Mouse (Mus musculus): ENCODE data around the gene Ptger4.
"Not testable (repeated sequence)": the region's sequence is repeated elsewhere in the genome, so short reads cannot be mapped to it uniquely, and the experiment has no call there.

The Ptger4 gene

DNA sequence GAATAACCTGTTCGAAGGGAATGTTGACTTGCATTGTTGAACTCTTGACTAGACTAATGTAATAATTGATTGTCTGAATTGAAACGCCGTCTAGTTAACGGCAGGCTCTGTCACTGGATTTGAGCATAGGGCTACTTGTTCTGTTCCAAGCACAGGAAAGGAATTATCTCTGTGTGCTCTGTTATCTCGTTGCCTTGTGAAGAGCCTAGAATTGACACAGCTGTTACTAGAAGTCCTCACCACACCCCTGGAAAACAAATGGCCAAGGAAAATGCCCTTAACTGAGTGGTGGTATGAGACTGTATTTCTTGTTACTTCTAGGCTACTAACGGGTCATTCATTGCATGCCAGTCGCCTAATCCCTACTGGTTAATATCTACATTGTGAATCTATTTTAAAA, 5.9 kb downstream of the Ptger4 start:
- no peak for DNase-seq (ENCODE audit: low spot score in 2 of 2)

DNA sequence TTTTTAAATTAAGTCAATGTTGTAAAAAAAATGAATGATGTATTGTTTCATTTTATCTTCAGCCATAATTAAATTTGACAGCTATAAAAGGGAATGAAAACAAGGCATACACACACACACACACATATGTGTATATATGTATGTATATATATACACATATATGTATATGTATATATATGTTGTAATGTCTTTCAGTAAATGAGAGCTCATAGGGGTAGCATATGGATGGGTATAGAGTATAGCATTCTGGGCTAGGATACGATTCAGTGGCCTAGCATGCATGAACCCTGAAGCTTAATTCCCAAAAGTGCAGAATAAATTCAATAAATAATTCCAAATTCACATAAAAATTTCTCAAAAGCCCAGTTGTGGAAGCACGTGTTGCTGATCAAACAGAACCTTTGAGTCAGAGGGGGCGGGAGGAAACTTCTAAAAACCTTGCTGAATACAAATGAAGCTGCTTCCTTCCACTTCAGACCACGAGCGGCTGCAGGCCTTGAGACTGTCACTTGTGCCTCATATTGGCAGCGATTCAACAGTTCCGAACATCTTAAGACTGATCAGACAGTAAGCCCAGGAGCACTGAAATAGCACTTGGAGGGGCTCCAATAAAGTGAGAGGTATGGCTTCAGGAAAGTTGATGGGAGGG, 6.9 kb downstream of the Ptger4 start:
- no peak for DNase-seq (ENCODE audit: low spot score in 2 of 2)

DNA sequence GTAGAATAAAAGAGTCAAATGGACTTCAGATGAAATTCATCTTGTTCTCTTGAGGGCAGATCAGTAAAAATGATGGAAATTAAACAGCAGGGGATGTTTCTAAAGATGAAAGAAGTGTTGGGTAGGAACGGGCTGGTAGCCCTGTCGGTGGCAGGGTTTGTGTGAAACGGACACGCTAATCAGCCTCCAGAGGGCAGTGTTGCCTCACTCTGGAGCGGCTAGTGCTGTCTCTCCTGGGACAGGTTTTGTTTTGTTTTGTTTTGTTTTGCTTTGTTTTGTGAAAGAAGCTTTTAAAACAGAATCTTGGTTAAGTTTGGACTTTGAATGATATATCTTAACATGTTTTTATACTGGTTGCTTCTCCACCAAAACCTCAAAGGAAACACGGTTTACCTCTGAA, 7.4 kb downstream of the Ptger4 start:
- DNase-seq (ENCODE audit: low spot score in 2 of 2): peak; percentile 42 to 52

DNA sequence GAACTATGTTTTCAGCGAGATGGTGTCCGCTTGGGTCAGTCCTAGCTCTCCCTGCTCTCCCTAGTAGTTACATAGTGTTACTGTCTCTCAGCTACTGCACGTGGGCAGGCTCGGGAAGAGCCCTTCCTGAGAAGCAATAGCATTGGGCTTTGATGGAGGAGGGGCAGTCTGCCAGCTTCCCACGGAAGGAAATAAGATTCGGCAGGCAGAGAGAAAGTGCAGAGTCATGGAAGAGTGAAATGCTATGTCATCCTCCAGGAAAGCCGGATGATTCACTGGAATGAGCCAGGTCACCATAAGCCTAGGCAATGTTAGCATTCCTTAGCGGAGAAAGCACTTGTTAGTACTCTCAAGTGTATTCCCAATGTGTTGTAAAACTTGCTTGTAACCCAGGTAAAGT, 8.5 kb downstream of the Ptger4 start:
- peak; percentile 34 to 47 for DNase-seq (ENCODE audit: low spot score in 2 of 2)

DNA sequence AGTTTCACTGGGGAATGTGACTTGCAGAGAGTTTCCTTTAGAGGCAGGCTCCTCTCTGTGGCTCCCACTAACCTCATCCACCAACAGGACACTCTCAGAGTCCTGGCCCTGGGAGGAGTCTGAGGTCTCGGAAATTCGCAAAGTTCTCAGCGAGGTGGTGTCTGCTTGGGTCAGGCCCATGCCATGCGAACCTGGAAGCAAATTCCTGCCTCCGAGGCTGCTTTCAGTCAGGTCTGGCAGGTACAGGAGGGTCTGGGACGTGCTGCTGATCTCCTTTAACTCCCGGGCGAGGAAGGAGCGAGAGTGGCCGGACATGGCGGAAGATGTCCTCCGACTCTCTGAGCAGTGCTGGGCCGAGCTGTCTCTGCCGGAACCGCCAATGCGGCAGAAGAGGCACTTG, 9.3 kb downstream of the Ptger4 start:
- DNase-seq (ENCODE audit: low spot score in 2 of 2): no peak

DNA sequence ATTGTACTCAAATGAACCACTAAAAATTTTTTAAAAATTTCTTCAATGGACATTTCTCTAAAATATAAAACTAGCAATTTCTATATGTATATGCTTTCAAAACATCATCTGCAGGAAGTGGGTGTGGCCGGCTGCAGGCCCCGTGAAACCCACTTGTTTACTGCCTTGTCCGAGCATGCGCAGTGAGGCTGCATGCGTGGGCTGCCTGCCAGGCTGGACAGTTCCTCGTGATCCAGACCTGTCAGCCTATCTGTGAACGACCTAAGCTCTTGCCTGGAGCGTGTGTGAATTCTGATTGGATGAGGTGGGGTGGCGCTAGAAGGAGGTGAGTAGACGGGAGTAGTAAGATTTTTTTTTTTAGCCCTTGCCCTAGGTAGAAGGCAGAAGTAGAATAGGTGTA, 13.2 kb downstream of the Ptger4 start:
- DNase-seq (ENCODE audit: low spot score in 2 of 2): not testable (repeated sequence)

DNA sequence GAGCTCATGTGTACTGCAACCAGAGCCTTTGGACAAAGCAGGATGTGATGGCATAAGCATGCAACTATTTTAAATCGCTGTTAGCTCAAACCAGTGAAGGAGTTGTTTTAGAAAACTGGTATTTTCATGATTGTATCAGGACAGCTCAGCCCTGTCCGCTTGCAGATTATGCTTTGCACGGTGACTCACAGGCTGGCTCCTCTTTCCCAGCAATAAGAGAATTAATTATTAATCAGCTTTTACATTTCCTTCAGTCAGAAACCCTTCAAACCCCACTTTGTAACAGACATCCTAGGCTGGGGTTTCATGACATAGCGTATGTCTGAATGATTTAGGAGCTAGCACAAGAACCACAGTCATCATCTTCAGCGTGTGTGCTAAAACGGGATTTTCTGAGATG, 23.5 kb downstream of the Ptger4 start:
- DNase-seq (ENCODE audit: low spot score in 2 of 2): no peak

DNA sequence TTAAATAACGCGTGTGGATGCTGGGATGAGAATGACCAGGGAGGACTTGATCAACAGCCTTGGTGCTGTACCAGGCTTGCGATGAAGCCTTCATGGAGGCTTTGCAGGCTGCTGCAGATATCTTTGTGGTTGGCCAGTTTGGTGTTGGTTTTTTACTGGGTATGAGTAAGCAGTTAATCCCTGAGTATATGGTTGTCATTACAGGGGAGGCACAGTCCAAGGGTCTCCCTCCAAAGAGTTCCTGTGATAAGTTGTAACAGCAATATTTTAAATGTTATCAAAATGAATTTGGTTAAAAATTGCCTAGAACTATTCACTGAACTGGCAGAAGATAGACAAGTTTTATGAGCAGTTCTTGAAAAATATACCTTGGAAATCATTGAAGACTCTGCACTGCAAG, 34.9 kb downstream of the Ptger4 start:
- DNase-seq (ENCODE audit: low spot score in 2 of 2): no peak

DNA sequence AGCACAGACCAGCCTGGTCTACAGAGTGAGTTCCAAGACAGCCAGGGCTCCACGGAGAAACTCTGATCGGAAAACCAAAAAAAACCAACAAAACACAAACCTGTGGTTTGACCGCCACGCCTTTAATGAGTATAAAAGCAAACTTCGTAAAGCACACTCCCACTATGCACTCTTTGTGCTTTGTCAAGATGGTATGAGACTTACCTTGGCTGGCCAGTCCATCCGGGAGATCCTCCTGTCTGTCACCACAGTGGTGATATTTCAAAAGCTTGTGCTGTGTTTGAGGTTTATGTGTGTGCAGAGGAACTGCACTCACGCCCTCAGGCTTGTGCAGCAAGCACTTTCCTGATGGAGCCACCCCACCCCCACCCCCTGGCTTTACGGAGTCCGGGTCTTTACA, 38.8 kb downstream of the Ptger4 start:
- DNase-seq (ENCODE audit: low spot score in 2 of 2): no peak

DNA sequence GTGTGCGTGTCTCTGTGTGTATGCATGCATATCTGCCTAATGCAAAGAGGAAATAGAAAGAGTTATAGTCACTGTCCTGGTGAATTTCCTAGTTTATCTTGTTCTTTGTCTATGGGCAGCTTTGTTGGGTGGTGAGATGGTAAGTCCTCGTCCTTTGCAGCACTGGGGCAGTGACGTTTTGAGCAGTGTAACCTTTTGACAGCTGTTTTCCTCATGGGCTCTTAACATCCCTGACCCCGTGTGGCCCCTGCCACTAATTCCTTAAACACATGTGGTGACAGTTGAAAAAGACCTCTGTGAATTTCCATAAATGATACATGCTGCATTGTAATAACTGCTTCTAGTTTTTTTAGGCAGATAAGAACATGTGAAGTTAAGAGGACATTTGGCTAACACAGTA, 47.3 kb downstream of the Ptger4 start:
- no peak for DNase-seq (ENCODE audit: low spot score in 2 of 2)

DNA sequence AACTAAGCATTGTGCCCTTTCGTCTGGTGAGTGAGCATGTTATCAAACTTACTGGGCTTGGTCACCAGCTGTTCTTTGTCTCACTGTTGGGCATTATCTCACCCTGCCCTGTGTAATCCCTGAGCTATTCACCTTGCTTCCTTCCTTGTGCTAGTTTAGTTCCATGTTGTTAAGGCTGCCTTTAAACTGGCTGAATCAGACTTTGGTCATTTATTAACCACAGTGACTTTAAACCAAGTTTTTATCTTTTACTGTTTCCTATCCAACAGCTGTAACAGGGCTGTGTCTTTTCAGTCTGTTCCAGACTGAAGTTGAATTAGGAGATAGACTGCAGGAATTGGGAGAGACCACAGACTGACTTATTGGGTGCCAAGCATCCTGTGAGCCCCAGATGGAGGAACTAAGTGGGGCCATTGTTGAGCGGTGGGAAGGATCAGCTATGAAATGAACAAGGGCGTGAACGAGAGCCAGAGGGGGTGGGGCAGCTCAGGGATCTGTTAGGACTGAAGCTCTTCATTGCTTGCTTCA, 47.9 kb downstream of the Ptger4 start:
- no peak for DNase-seq (ENCODE audit: low spot score in 2 of 2)

DNA sequence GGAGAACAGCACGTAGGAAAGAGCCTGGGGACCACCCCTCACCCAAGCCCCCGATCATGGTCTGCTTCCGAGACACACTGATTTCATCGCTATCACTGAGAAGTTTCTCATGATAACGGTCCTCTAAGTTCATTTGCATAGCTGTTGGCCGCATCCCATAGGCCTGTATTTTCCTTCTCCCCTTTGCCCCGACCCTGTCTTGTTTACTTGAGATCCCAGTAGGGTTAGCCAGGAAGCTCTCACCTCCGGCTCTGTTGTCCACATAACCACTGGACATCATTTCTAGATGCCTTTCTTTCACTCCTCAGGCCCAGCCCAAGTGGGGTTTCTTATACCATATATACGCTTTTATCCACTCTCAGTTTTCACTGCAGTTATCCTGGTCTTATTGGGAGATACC, 49.1 kb downstream of the Ptger4 start:
- DNase-seq (ENCODE audit: low spot score in 2 of 2): no peak

DNA sequence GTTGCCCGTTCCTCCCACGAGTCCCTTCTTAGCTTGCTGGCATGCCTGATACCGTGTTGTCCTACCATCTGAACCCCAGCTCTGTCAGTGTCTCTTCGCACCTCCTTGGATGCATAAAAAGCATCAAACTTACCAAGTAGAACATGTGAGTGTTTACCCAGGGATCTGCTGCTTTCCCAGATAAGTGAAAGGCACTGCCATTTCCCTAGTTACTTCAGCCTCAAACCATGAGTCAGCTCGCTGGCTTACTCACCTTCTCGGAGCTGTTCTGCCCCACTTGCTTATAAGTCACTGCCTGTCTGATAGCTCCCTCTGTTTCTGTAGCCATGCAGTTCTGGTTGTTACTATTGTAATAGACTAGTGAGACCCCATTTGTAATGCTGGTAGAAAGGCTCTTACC, 49.5 kb downstream of the Ptger4 start:
- no peak for DNase-seq (ENCODE audit: low spot score in 2 of 2)

DNA sequence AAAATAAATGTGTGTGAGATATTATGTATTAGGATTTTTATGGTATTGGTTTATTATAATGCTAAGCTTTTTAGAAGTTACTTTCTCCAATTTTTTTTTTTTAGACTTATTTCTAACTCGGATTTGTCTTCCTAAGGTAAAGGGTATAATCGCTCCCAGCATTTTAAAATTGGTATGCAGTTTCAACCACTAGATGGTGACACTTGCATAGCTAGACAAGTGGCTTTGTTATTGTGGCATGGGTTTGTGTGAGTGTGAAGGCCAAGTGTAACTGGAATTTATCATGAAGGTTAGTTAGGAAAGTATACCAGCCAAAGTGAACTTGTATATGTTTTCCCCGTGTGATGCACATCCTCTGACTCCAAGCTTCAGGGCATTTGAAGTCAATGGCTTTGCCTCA, 50.2 kb downstream of the Ptger4 start:
- no peak for DNase-seq (ENCODE audit: low spot score in 2 of 2)

DNA sequence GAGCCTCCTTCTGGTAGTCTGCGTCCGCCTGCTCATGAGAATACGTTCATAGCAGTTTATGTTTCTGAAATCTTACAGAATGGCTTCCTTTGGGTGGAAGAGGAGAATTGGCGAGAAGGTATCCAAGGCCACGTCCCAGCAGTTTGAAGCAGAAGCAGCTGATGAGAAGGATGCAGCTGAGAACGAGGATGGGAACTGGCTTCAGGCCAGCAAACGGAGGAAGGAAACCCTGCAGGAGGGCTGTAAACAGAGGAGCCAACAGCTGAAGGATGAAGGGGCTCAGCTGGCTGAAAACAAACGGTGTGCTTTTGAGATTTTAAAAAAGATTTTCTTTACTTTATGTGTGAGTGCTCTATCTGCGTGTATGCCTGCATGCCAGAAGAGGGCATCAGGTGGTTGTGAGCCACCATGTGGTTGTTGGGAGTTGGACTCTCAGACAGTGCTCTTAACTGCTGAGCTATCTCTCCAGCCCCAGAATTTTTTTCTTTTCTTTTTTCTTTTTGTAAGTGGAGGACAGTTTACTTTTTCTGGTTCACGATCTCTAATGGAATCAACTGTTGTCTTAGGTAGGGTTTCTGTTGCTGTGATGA, 54.4 kb downstream of the Ptger4 start:
- no peak for DNase-seq (ENCODE audit: low spot score in 2 of 2)

DNA sequence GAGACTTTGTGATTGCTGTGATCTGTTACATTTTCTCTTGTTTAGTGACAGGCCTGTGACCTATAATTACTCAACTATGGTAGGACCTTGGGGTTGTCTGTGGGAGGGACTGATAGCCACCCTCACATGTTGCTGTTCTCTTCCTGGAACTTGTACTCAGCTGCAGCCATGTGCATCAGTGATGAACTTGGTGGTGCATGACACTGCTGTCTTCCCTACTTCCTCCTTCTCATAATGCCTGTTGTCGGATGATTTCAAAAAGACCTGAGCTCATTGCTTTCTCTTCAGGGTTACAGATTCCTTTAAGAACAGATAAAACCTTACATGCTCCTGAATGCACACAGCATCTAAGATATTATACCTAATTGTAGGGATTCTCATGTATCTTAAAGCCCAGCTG, 56.0 kb downstream of the Ptger4 start:
- DNase-seq (ENCODE audit: low spot score in 2 of 2): no peak

DNA sequence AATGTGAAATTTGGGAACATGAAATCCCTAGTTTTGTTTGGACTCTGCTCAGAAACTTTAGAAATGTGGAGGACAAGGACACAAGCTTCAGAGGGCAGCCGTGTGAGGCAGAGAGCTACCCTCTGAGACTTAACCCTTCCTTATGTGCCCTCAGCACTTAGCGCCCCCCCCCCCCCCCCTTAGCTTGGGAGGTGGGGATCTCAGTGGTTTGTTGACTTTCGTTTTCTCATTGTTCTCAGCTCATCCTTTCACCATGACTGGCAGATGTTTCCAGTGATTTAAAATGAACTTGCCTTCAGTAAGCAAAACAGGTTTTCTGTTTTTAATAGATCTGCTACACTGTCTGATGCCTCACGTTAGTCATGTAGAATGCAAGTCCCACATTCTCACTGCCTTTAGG, 56.9 kb downstream of the Ptger4 start:
- no peak for DNase-seq (ENCODE audit: low spot score in 2 of 2)

DNA sequence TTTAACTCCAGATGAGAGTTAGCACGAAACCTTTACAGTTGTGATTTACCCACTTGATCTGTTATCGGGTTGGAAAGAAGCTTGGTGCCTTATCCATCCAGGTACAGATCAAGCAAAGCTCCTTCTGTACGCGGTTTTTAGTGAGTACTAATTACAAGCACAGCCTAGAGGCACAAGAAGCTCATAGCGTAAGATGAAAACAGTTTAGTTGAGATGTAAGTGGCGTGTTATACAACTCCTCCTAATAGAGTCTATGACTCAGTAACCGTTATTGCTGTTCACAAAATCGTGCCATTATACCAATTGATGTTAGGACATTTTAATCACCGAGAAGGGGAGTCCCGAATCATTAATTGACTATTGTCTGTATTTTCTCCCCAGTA, 57.7 kb downstream of the Ptger4 start:
- DNase-seq (ENCODE audit: low spot score in 2 of 2): no peak

DNA sequence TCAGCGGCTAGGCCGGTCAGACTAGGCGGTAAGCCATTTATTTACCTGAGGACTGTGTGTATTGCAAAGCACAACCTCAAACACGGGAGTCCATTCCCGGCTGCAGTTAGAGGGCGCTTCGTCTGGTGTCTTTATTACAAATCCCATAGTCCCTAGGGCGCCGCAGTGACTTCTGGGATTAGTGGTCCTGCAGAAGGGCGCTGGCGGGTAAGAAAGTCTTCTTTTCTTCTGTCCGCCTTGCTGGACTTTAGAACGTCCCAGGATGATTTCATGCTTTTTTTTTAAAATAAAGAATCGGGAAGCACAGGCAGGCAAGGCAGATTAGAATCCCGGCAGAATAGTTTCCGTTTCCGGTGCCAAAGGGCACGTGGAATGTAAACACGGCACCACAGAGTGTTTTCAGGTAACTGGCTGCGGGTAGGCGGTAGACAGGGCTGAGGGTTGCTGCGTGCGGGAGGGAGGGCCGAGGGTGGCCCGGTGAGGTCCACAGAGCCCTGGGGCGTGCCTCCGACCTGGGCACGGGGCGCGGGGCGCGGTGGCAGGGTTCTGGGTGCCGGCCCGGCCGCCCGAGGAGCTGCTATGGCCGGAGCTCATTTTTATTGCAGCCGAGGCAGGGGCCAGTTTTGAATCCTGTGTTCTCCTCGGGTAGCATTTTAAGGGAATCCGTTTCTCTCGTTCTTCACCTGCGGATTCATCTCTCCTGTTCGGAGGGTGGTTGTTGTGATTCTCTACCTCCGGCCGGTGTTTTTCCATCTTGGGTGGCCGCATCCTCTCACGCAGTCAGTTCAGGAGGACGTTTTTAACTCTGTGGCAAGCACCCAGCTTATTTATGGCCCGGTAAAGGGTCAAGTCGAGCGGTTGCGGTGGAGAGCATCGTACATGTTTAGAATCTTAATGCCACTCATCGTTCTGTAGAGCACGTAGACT, 58.4 kb downstream of the Ptger4 start, which contains the start of gene Ttc33:
Gene Ttc33, plus strand, starts transcription at position 160 of the 927 bp plus-strand sequence.
- DNase-seq (ENCODE audit: low spot score in 2 of 2): peak; percentile 69 to 79

DNA sequence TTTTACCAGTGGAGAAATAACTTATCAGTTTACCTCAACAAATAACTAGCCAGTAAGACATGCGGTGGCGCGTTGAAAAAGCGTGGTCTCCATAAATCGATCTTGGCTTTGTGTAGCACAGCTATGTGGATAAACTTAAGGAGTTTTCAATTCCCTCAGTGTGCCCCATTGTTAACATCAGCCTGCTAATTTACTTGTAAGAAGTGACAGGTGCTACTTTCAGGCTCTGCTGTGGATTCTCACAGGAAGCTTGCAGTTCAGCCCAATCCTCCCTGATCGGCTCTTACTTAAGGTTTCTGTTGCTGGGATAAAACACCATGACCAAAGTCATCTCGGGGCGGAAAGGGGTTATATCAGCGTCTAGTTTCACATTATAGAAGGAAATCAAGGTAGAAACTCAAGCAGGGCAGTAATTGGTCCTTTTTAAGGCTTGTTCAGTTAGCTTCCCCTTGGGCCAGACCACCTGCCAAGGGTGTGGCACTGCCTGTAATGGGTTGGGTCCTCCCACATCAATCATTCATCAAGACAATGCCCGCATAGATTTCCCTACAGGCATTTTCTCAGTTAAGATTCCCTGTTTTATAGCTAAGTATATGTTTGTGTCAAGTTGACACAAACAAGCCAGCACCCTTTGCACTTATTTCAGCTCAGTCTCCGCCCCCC, 59.2 kb downstream of the Ptger4 start:
- no peak for DNase-seq (ENCODE audit: low spot score in 2 of 2)

DNA sequence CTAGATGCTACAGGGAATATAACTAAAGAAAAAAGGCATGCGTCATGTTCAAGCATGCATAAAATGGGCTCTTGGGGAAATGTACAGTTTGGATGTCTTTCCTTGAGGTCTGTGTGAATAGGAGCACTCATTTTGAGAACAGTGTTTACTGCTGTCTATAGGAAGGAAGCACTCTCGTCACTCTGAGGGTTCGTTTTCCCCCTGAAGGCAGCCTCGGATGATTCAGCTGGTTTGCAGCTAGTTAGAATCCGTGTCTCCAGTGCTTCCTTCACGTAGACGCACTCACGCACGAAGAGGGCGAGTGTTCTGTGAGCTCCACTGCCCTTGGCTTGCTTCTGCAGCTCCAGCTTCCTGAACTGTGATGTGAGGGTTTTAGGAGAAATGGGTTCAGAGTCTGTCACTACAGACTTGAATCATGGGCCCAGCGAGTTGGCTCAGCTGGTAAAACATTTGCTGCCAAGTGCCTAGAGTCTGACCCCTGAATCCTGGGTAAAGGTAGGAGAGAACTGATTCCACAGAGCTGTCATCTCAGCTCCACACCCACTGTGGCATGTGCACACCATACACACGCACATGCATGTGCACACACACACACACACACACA, 70.7 kb downstream of the Ptger4 start:
- no peak for DNase-seq (ENCODE audit: low spot score in 2 of 2)

Data from right cerebral cortex, postnatal 36 days (tissue).